In genomic region chr9:67830411-67831358, GRCm38 (mm10) we compare ENCODE assay signal across 8 mouse cellular contexts. TPM values are rescaled to one million over a fixed set of nuclear protein-coding genes. Genes with fewer than 3 reads are reported as not detected.
DNase-seq lines count a peak whose midpoint lies in the region; ATAC-seq and TF ChIP-seq lines count a peak whose summit lies in the region.

No protein-coding gene starts in this region.

- H3K27me3 ChIP-seq in forebrain, embryonic 12.5 days, result peaks cover 55% of the 10 kb centered on the region
- peaks cover 43% of the 10 kb centered on the region for H3K27me3 ChIP-seq in midbrain, embryonic 11.5 days (ENCODE audit: control insufficient read depth, insufficient read depth, low read length)
- H3K27me3 ChIP-seq in stomach, postnatal 0 days (ENCODE audit: control insufficient read depth, insufficient read depth, low read length), result no peaks in the 10 kb centered on the region

- intact Hi-C loops in left cerebral cortex, postnatal 36 days (cut with DNase I), result no loop called here

- H3K9ac ChIP-seq in forebrain, embryonic 12.5 days, result peak overlapping the region; percentile 56; the same call in 1 of the 2 replicates
- H3K9ac ChIP-seq in midbrain, embryonic 11.5 days (ENCODE audit: low read length), result peak overlapping the region; percentile 30; the same call in 1 of the 2 replicates
- peak overlapping the region; percentile 53 for H3K9ac ChIP-seq in stomach, postnatal 0 days (ENCODE audit: low read length)

- peaks cover 17% of the 10 kb centered on the region for H3K4me1 ChIP-seq in forebrain, embryonic 12.5 days
- peaks cover 5% of the 10 kb centered on the region; the same call in 1 of the 2 replicates for H3K4me1 ChIP-seq in midbrain, embryonic 11.5 days (ENCODE audit: control insufficient read depth, insufficient read depth, low read length)
- no peaks in the 10 kb centered on the region for H3K4me1 ChIP-seq in stomach, postnatal 0 days (replicated peaks; ENCODE audit: control insufficient read depth, insufficient read depth)

- peak overlapping the region; percentile 52 for H3K4me3 ChIP-seq in forebrain, embryonic 12.5 days (replicated peaks)
- H3K4me3 ChIP-seq in midbrain, embryonic 11.5 days (ENCODE audit: low read depth, low read length), result peak overlapping the region; percentile 46
- H3K4me3 ChIP-seq in stomach, postnatal 0 days (ENCODE audit: low read depth, low read length), result peak overlapping the region; percentile 57

- TF ChIP-seq CTCF in stomach, postnatal 0 days (IDR thresholded peaks at IDR 0.05; ENCODE audit: low read depth), result no peak; the same call in 1 of the 2 replicates

- no peaks in the 10 kb centered on the region for H3K9me3 ChIP-seq in forebrain, embryonic 12.5 days
- no peaks in the 10 kb centered on the region for H3K9me3 ChIP-seq in midbrain, embryonic 11.5 days (ENCODE audit: control insufficient read depth, low read length)
- H3K9me3 ChIP-seq in stomach, postnatal 0 days (ENCODE audit: control insufficient read depth, low read length), result no peaks in the 10 kb centered on the region

- peak; percentile 67 for DNase-seq in adrenal gland, postnatal 14 days
- DNase-seq in adrenal gland, adult 18-20 months (ENCODE audit: low spot score in 2 of 2), result no peak
- peak; percentile 45 to 76 for DNase-seq in left cerebral cortex, postnatal 36 days (ENCODE audit: low spot score in 2 of 2)
- DNase-seq in midbrain, embryonic 11.5 days (ENCODE audit: low spot score, missing footprints), result peak; percentile 94
- DNase-seq in stomach, postnatal 0 days (ENCODE audit: low spot score), result peak; percentile 61

- no peak overlapping the region for H3K27ac ChIP-seq in forebrain, embryonic 12.5 days
- H3K27ac ChIP-seq in midbrain, embryonic 11.5 days (ENCODE audit: low read depth, low read length), result no peak overlapping the region
- H3K27ac ChIP-seq in stomach, postnatal 0 days (replicated peaks), result peak overlapping the region; percentile 53

- TF ChIP-seq EP300 in stomach, postnatal 0 days (optimal IDR thresholded peaks at IDR 0.05), result no peak

- H3K4me2 ChIP-seq in forebrain, embryonic 12.5 days, result peak overlapping the region; percentile 71
- peak overlapping the region; percentile 60 for H3K4me2 ChIP-seq in midbrain, embryonic 11.5 days
- peak overlapping the region; percentile 92 for H3K4me2 ChIP-seq in stomach, postnatal 0 days (replicated peaks; ENCODE audit: low read depth)

- H3K36me3 ChIP-seq in forebrain, embryonic 12.5 days (replicated peaks), result no peaks in the 10 kb centered on the region
- no peaks in the 10 kb centered on the region for H3K36me3 ChIP-seq in midbrain, embryonic 11.5 days (ENCODE audit: control insufficient read depth, insufficient read depth, low read length)
- no peaks in the 10 kb centered on the region for H3K36me3 ChIP-seq in stomach, postnatal 0 days (ENCODE audit: control insufficient read depth, insufficient read depth, low read length)

- 2% methylated on average over 81 of the region's 84 CpGs for WGBS in forebrain, embryonic 12.5 days
- WGBS in midbrain, embryonic 11.5 days, result 3% methylated on average over 56 of the region's 84 CpGs
- WGBS in stomach, postnatal 0 days, result 2% methylated on average over 49 of the region's 84 CpGs

- ATAC-seq in cerebellum, adult (ENCODE audit: insufficient number of reproducible peaks, low FRiP score, low TSS enrichment), result peak; percentile 80; the same call in 1 of the 2 replicates
- peak; percentile 84 for ATAC-seq in forebrain, embryonic 12.5 days (ENCODE audit: low FRiP score)
- ATAC-seq in hematopoietic stem cell, adult 5-6 weeks (replicated peaks in 1 of 2; ENCODE audit: insufficient read depth in 1 of 2, low FRiP score in 2 of 2, low TSS enrichment in 1 of 2, low read depth in 1 of 2, poor library complexity in 2 of 2, severe bottlenecking in 2 of 2), result peak; percentile 34 to 46; a peak in 2 of 4 replicates
- peak; percentile 88 for ATAC-seq in midbrain, embryonic 11.5 days (ENCODE audit: low FRiP score)
- peak; percentile 80 for ATAC-seq in stomach, postnatal 0 days (ENCODE audit: low FRiP score, low TSS enrichment)

RNA-seq across cellular contexts. Expression of gene C2cd4a, which starts 1.4 kb away (rescaled TPM):
- total RNA-seq in adrenal gland, postnatal 14 days (2021), result 0.34 TPM in 1 of 2 replicates, not detected in the other
- not detected for total RNA-seq in adrenal gland, adult 18-20 months (2021)
- polyA plus RNA-seq in forebrain, embryonic 12.5 days (2016; fragmentation: Nextera tagmentation; extraction: Ambion mirVana), result not detected in 2 replicates
- total RNA-seq in hematopoietic stem cell, adult 5-6 weeks (2017), result not detected in 2 replicates
- under 1 TPM in 1 of 2 experiments, not detected in 1; 0.22 TPM for total RNA-seq in left cerebral cortex, postnatal 36 days (2021)
- not detected in 2 replicates for polyA plus RNA-seq in midbrain, embryonic 11.5 days (2014; fragmentation: Nextera tagmentation; extraction: Ambion mirVana)
- polyA plus RNA-seq in stomach, postnatal 0 days (2015; fragmentation: Nextera tagmentation; extraction: Ambion mirVana), result 2.8 and 3.6 TPM in 2 replicates

RNA-seq across cellular contexts. Expression of gene Vps13c, which starts 9.5 kb away (rescaled TPM):
- total RNA-seq in adrenal gland, postnatal 14 days (2021), result 43.3 and 46.2 TPM in 2 replicates
- total RNA-seq in adrenal gland, adult 18-20 months (2021), result 10 to 100 TPM; 39.8 to 46.3 TPM
- 7.4 and 8.8 TPM in 2 replicates for polyA plus RNA-seq in forebrain, embryonic 12.5 days (2016; fragmentation: Nextera tagmentation; extraction: Ambion mirVana)
- total RNA-seq in hematopoietic stem cell, adult 5-6 weeks (2017), result 26.1 and 36.5 TPM in 2 replicates
- total RNA-seq in left cerebral cortex, postnatal 36 days (2021), result 10 to 100 TPM; 68.0 to 80.5 TPM
- 7.1 and 8.9 TPM in 2 replicates for polyA plus RNA-seq in midbrain, embryonic 11.5 days (2014; fragmentation: Nextera tagmentation; extraction: Ambion mirVana)
- 3.8 and 4.5 TPM in 2 replicates for polyA plus RNA-seq in stomach, postnatal 0 days (2015; fragmentation: Nextera tagmentation; extraction: Ambion mirVana)

Comparison
In these comparisons a context has a peak if more than half of its experiments do, and no peak if none do; other contexts are left out.
1. DNase-seq: peak in adrenal gland, postnatal 14 days (single experiment), left cerebral cortex, postnatal 36 days (2 of 2), midbrain, embryonic 11.5 days (single experiment) and stomach, postnatal 0 days (single experiment); none in adrenal gland, adult 18-20 months (0 of 2).
2. Peak in every context shown above with its lines, with median percentiles within 50 percentile points of each other: ATAC-seq, H3K4me2 ChIP-seq, H3K4me3 ChIP-seq and H3K9ac ChIP-seq.